In the genomic region with DNA sequence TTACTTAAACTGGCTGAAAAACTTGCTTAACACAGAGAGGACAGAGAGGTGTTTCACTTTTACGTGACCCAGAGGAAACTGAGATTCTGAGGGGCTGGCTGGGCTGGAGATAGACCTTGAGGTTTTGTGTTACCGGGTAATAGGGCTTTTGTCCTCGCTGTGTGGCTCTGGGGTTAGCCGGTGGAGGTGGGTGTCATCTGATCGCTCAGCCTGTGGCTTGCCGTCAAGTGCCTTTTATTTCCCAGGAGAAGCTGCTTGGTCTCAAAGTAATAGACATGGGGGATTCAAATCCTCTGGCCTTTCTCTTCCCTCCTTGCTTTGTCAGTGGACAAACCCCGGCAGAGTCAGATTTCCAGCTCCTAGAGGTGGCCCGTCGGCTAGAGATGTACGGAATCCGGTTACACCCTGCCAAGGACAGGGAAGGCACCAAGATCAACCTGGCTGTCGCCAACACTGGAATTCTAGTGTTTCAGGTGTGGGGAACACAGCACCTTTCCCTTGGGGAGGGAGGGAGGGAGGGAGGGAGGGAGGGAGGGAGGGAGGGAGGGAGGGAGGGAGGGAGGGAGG, we compare ENCODE assay signal across 25 mouse cellular contexts.
DNase-seq lines count a peak whose midpoint lies in the region; ATAC-seq and TF ChIP-seq lines count a peak whose summit lies in the region.
"Had no signal": no experiment of that assay in that cellular context is flagged by ENCODE, and none has a peak within 500 bp of the region (broad histone marks: within the 10 kb centered on the region; RNA-seq: fewer than 3 reads in every experiment).

No protein-coding gene starts in this region.

- no peak for TF ChIP-seq CTCF in midbrain, postnatal 0 days (IDR thresholded peaks at IDR 0.05)

- peak; percentile 44 for DNase-seq in embryo, embryonic 10 days (ENCODE audit: low spot score)
- DNase-seq in embryo, embryonic 11 days, result no peak
- no peak for DNase-seq in kidney, postnatal 25 days
- DNase-seq in midbrain, embryonic 11.5 days (ENCODE audit: low spot score, missing footprints), result no peak
- DNase-seq in midbrain, postnatal 0 days (ENCODE audit: low spot score), result no peak
- DNase-seq in gastrocnemius, postnatal 4 days (ENCODE audit: low spot score in 2 of 2), result no peak
- DNase-seq: adrenal gland, adult 2 months; cerebellum, adult 2 months; cerebellum, postnatal 14 days; gastrocnemius, postnatal 10 days; kidney, adult 11 months; kidney, postnatal 4 days; left cerebral cortex, postnatal 4 days; lung, embryonic 14.5 days; lung, postnatal 14 days had no signal

- no peak overlapping the region for H3K4me3 ChIP-seq in kidney, embryonic 15.5 days (replicated peaks)
- H3K4me3 ChIP-seq in midbrain, embryonic 11.5 days (ENCODE audit: low read depth, low read length), result no peak overlapping the region
- H3K4me3 ChIP-seq in midbrain, postnatal 0 days (ENCODE audit: low read depth, low read length), result no peak overlapping the region
- no peak overlapping the region for H3K4me3 ChIP-seq in limb, embryonic 13.5 days
- H3K4me3 ChIP-seq: erythroblast, embryonic 14.5 days; forebrain, embryonic 12.5 days; hindbrain, embryonic 15.5 days; liver, embryonic 15.5 days; stomach, embryonic 15.5 days had no signal

- peak; percentile 53 for ATAC-seq in kidney, embryonic 15.5 days (replicated peaks; ENCODE audit: low FRiP score)
- ATAC-seq in midbrain, embryonic 11.5 days (ENCODE audit: low FRiP score), result no peak
- ATAC-seq in midbrain, postnatal 0 days (ENCODE audit: low FRiP score), result no peak
- ATAC-seq in limb, embryonic 13.5 days (ENCODE audit: low FRiP score, low read depth), result no peak
- ATAC-seq: activated CD4-positive, CD25-positive, alpha-beta regulatory T cell, adult 4 months; inflammation-experienced regulatory T-cells, adult 6 months had no signal

- peak overlapping the region; percentile 74 for H3K27ac ChIP-seq in kidney, embryonic 15.5 days
- H3K27ac ChIP-seq in midbrain, embryonic 11.5 days (ENCODE audit: low read depth, low read length), result no peak overlapping the region; the same call in 1 of the 2 replicates
- H3K27ac ChIP-seq in midbrain, postnatal 0 days (ENCODE audit: low read depth, low read length), result no peak overlapping the region
- 0 out of 2 replicates have a peak overlapping the region, but pooled peaks have one; percentile 1 for H3K27ac ChIP-seq in limb, embryonic 13.5 days
- H3K27ac ChIP-seq: forebrain, embryonic 12.5 days; hindbrain, embryonic 15.5 days; liver, embryonic 15.5 days; stomach, embryonic 15.5 days had no signal

- 32% methylated on average over 12 of the region's 12 CpGs for WGBS in kidney, embryonic 15.5 days
- WGBS in midbrain, embryonic 11.5 days, result 18% methylated on average over 12 of the region's 12 CpGs
- 30% methylated on average over 12 of the region's 12 CpGs for WGBS in midbrain, postnatal 0 days
- 50% methylated on average over 12 of the region's 12 CpGs for WGBS in limb, embryonic 13.5 days

- H3K9me3 ChIP-seq in kidney, embryonic 15.5 days (replicated peaks), result no peaks in the 10 kb centered on the region
- H3K9me3 ChIP-seq in midbrain, embryonic 11.5 days (ENCODE audit: control insufficient read depth, low read length), result no peaks in the 10 kb centered on the region
- no peaks in the 10 kb centered on the region for H3K9me3 ChIP-seq in midbrain, postnatal 0 days (ENCODE audit: low read length)
- H3K9me3 ChIP-seq in limb, embryonic 13.5 days, result no peaks in the 10 kb centered on the region
- H3K9me3 ChIP-seq: forebrain, embryonic 12.5 days; hindbrain, embryonic 15.5 days; liver, embryonic 15.5 days; stomach, embryonic 15.5 days had no signal

- H3K9ac ChIP-seq in kidney, embryonic 15.5 days, result no peak overlapping the region
- peak overlapping the region; percentile 1; the same call in 1 of the 2 replicates for H3K9ac ChIP-seq in midbrain, embryonic 11.5 days (ENCODE audit: low read length)
- no peak overlapping the region for H3K9ac ChIP-seq in midbrain, postnatal 0 days (replicated peaks; ENCODE audit: low read length, poor library complexity, severe bottlenecking)
- no peak overlapping the region for H3K9ac ChIP-seq in limb, embryonic 13.5 days
- H3K9ac ChIP-seq: forebrain, embryonic 12.5 days; hindbrain, embryonic 15.5 days; liver, embryonic 15.5 days; lung, embryonic 14.5 days; stomach, embryonic 15.5 days had no signal

- H3K36me3 ChIP-seq in kidney, embryonic 15.5 days, result peaks cover 82% of the 10 kb centered on the region
- peaks cover 7% of the 10 kb centered on the region; the same call in 1 of the 2 replicates for H3K36me3 ChIP-seq in midbrain, embryonic 11.5 days (ENCODE audit: control insufficient read depth, insufficient read depth, low read length)
- peaks cover 32% of the 10 kb centered on the region for H3K36me3 ChIP-seq in midbrain, postnatal 0 days (ENCODE audit: insufficient read depth, low read length)
- peaks cover 87% of the 10 kb centered on the region for H3K36me3 ChIP-seq in limb, embryonic 13.5 days
- H3K36me3 ChIP-seq: liver, embryonic 15.5 days had no signal

- H3K27me3 ChIP-seq in kidney, embryonic 15.5 days, result no peaks in the 10 kb centered on the region
- no peaks in the 10 kb centered on the region for H3K27me3 ChIP-seq in midbrain, embryonic 11.5 days (ENCODE audit: control insufficient read depth, insufficient read depth, low read length)
- no peaks in the 10 kb centered on the region for H3K27me3 ChIP-seq in midbrain, postnatal 0 days (ENCODE audit: insufficient read depth, low read length)
- no peaks in the 10 kb centered on the region for H3K27me3 ChIP-seq in limb, embryonic 13.5 days
- H3K27me3 ChIP-seq: CH12.LX; forebrain, embryonic 12.5 days; hindbrain, embryonic 15.5 days; liver, embryonic 15.5 days; stomach, embryonic 15.5 days had no signal

- H3K4me2 ChIP-seq in kidney, embryonic 15.5 days, result no peak overlapping the region
- H3K4me2 ChIP-seq in midbrain, embryonic 11.5 days, result no peak overlapping the region
- H3K4me2 ChIP-seq in midbrain, postnatal 0 days (ENCODE audit: low read depth, low read length, poor library complexity, severe bottlenecking), result no peak overlapping the region
- H3K4me2 ChIP-seq in limb, embryonic 13.5 days (replicated peaks), result no peak overlapping the region
- H3K4me2 ChIP-seq: forebrain, embryonic 12.5 days; hindbrain, embryonic 15.5 days; liver, embryonic 15.5 days; lung, embryonic 14.5 days; stomach, embryonic 15.5 days had no signal

- H3K4me1 ChIP-seq in kidney, embryonic 15.5 days, result peaks cover 5% of the 10 kb centered on the region; the same call in 1 of the 2 replicates
- H3K4me1 ChIP-seq in midbrain, embryonic 11.5 days (ENCODE audit: control insufficient read depth, insufficient read depth, low read length), result peaks cover 11% of the 10 kb centered on the region
- H3K4me1 ChIP-seq in midbrain, postnatal 0 days (ENCODE audit: insufficient read depth, low read length), result no peaks in the 10 kb centered on the region
- no peaks in the 10 kb centered on the region for H3K4me1 ChIP-seq in limb, embryonic 13.5 days

Comparison
In these comparisons a context has a peak if more than half of its experiments do, and no peak if none do; other contexts are left out.
1. H3K27ac ChIP-seq: peak in kidney, embryonic 15.5 days (single experiment) and limb, embryonic 13.5 days (single experiment); none in midbrain, embryonic 11.5 days (single experiment) and midbrain, postnatal 0 days (single experiment).